Mouse (Mus musculus): ENCODE measurements around the gene Mpp5.

- TF ChIP-seq CTCF (conservative IDR thresholded peaks at IDR 0.05; ENCODE audit: low read length) (no peak), NANOG (IDR thresholded peaks at IDR 0.05; ENCODE audit: borderline replicate concordance, low read length) (no peak), POU5F1 (IDR thresholded peaks at IDR 0.05; ENCODE audit: borderline replicate concordance, low read length) (no peak)
These were observed 51.3 kb downstream of the Mpp5 start for GRCm38 (mm10) chr12:78800036-78800435.

All from E14TG2a.4 (cell line).